Mouse (Mus musculus) neural tube, embryonic 14.5 days (tissue): ENCODE measurements around the gene Zfp825. TPM values are rescaled to one million over a fixed set of nuclear protein-coding genes. Genes with fewer than 3 reads are reported as not detected.
A peak's percentile ranks its signal among the peaks of the same experiment; 100 is the strongest.
"Not testable (repeated sequence)": the region's sequence is repeated elsewhere in the genome, so short reads cannot be mapped to it uniquely, and the experiment has no call there.

ENCODE experiments used
- ATAC-seq: fragments of 200-750 bp; cut with Nextera tagmentation; 2 replicates; pipeline ENCODE4 v1.8.0; 2017; ENCODE audit warnings: low read depth, mild to moderate bottlenecking, moderate TSS enrichment, moderate library complexity
- H3K27ac ChIP-seq: fragments of 300-500 bp; sonication (generic); 2 replicates; pipeline ENCODE4 v1.5.1; 2014; ENCODE audit warnings: low read depth, mild to moderate bottlenecking, control low read depth, low read length, moderate library complexity, mixed read lengths
- H3K27me3 ChIP-seq: fragments of 300-500 bp; sonication (generic); 2 replicates; pipeline ENCODE4 v1.6.1; 2014; ENCODE audit warnings: low read length; ENCODE audit not compliant: control insufficient read depth, insufficient read depth
- H3K36me3 ChIP-seq: fragments of 300-500 bp; sonication (generic); 2 replicates; pipeline ENCODE4 v1.6.1; 2014; ENCODE audit warnings: low read length, mixed read lengths; ENCODE audit not compliant: control insufficient read depth, insufficient read depth
- H3K4me1 ChIP-seq: fragments of 300-500 bp; sonication (generic); 2 replicates; pipeline ENCODE4 v1.6.1; 2014; ENCODE audit warnings: low read length; ENCODE audit not compliant: control insufficient read depth, insufficient read depth
- H3K4me2 ChIP-seq: fragments of 300-500 bp; sonication (generic); 2 replicates; pipeline ENCODE4 v1.6.1; 2014; ENCODE audit warnings: mild to moderate bottlenecking, low read depth, low read length, control low read depth
- H3K4me3 ChIP-seq: fragments of 300-500 bp; sonication (generic); 2 replicates; pipeline ENCODE4 v1.5.1; 2014; ENCODE audit warnings: low read depth, low read length, control low read depth, mixed read lengths
- H3K9ac ChIP-seq: fragments of 300-500 bp; sonication (generic); replicated peaks from 2 replicates; pipeline ENCODE4 v1.6.1; 2014; ENCODE audit warnings: low read depth, mild to moderate bottlenecking, control low read depth, low read length, mixed read lengths
- H3K9me3 ChIP-seq: fragments of 300-500 bp; sonication (generic); 2 replicates; pipeline ENCODE4 v1.6.1; 2016; ENCODE audit warnings: low read length; ENCODE audit not compliant: control insufficient read depth
- WGBS: fragments of 180-500 bp; shearing (Covaris S2); extraction: QIAGEN DNeasy Blood & Tissue Kit; methylation state at CpG from one replicate; pipeline ENCODE4 v1.1.7; 2014; 5-methylcytosine and 5-hydroxymethylcytosine counted together
- polyA plus RNA-seq: library from polyadenylated mRNA; unstranded; fragments of >200 nt; fragmentation: Nextera tagmentation; extraction: Ambion mirVana; gene quantifications from 2 replicates; pipeline ENCODE4 v1.2.1, GENCODE M21; 2014

Gene Zfp825
- polyA plus RNA-seq: 14.8 and 16.8 TPM in 2 replicates

DNA sequence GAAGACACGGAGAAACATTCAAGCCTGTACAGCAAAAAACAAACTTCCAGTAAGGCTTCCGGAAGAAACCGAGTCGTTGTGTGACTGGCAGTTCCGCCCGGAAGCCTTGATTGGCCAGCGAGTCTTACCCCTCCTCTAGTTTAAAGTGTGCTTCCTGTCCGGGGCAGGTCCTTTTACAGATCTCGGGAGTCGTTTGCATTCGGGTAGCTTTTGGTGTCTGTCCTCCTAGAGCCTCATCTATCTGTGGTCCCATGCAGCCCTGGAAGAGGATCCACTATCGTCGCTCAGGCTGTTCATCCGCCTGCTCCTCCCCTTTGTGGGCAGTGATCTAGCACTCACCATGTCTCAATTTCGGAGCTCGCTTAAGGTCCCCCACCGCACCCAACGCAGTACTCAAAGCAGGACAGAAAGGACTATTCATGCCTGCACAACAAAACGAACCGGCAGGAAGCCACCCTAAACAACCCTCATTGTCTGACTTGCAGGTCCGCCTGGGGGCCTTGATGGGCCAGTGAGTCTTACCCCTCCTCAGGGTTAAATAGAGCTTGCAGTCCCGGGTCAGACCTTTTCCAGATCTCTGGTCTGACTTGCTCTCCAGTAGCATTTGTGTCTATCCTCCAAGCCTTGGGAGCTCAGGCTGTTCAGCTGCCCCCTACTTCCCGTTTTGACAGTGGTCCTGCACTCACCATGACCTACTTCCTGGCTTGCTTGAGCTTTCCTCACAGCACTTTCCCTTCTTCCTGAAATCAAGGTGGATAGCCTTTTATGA, at the start of gene Zfp825:
TSS of gene Zfp825 (minus strand) at position 82 of the 769 bp plus-strand sequence.
- peak within 1 kb of the TSS; percentile 87 for H3K4me2 ChIP-seq
- H3K36me3 ChIP-seq: no peaks in the 10 kb centered on the region
- peak within 1 kb of the TSS; percentile 57 for H3K4me3 ChIP-seq
- no peaks in the 10 kb centered on the region for H3K27me3 ChIP-seq
- peak within 1 kb of the TSS; percentile 82 for H3K27ac ChIP-seq
- no peaks in the 10 kb centered on the region for H3K4me1 ChIP-seq
- H3K9ac ChIP-seq: peak within 1 kb of the TSS; percentile 82
- WGBS: 0% methylated on average over 23 of the region's 23 CpGs
- peak; percentile 99 for ATAC-seq
- H3K9me3 ChIP-seq: no peaks in the 10 kb centered on the region

DNA sequence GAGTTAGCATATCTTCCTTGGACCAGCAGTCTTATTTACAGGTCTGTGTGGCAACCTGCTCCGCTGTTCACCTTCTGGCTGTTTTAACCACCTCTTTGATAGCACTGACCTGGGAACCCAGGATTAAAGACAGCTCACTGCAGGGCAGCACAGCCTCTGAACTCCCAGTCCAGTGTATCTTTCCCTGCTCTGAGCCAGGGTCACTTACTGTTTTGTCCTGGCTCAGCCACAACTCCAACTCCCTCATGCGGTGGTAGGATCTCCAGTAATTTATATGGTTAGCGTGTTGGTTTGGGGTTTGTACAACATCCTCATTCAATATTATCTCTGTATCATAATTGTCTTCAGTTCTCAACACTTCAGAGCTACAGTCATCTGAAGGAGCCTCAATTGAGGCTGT, 41.6 kb upstream of the Zfp825 start:
- H3K36me3 ChIP-seq, H3K4me1 ChIP-seq, H3K9me3 ChIP-seq, ATAC-seq, H3K9ac ChIP-seq, H3K4me2 ChIP-seq, H3K27ac ChIP-seq, H3K4me3 ChIP-seq, H3K27me3 ChIP-seq: not testable (repeated sequence)
- 99% methylated on average over 3 of the region's 3 CpGs for WGBS

DNA sequence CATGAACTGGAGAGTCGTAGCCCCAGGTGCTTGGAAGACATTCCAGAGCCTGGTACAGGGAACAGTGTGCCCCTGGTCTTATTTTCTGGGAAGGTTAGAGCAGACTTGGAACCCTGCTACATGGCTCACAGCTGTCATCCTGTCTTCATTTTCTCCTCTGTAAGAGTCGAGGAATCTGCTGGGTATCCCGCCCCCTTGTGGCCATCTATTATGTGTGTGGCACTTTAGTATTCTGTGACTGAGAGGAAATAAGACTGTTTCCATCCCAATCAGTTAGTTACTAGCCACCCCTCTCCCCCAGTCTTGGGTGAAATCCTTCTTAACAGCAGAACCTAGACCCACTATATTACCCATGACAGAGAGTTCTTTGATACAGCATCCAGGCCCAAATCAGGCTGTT, 41.1 kb upstream of the Zfp825 start:
- peak; percentile 79 for ATAC-seq
- H3K27ac ChIP-seq, H3K4me2 ChIP-seq, H3K27me3 ChIP-seq, H3K9ac ChIP-seq, H3K4me3 ChIP-seq, H3K4me1 ChIP-seq, H3K36me3 ChIP-seq, H3K9me3 ChIP-seq: not testable (repeated sequence)
- WGBS: 12% methylated on average over 3 of the region's 3 CpGs

DNA sequence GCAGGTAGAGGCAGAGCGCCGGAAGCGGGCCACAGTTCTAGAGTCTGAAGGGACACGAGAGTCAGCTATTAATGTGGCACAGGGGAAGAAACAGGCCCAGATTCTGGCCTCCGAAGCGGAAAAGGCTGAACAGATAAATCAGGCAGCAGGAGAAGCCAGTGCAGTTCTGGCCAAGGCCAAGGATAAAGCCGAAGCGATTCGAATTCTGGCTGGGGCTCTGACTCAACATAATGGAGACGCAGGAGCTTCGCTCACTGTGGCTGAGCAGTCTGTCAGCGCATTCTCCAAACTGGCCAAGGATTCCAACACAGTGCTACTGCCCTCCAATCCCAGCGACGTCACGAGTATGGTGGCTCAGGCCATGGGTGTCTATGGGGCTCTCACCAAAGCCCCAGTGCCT, 40.3 kb upstream of the Zfp825 start:
- H3K36me3 ChIP-seq: no peaks in the 10 kb centered on the region
- no peak overlapping the region for H3K27ac ChIP-seq
- no peak overlapping the region for H3K4me3 ChIP-seq
- peaks cover 3% of the 10 kb centered on the region; the same call in 1 of the 2 replicates for H3K9me3 ChIP-seq
- no peak for ATAC-seq
- no peaks in the 10 kb centered on the region for H3K4me1 ChIP-seq
- 93% methylated on average over 15 of the region's 15 CpGs for WGBS
- no peak overlapping the region for H3K4me2 ChIP-seq
- H3K9ac ChIP-seq: no peak overlapping the region
- H3K27me3 ChIP-seq: no peaks in the 10 kb centered on the region

DNA sequence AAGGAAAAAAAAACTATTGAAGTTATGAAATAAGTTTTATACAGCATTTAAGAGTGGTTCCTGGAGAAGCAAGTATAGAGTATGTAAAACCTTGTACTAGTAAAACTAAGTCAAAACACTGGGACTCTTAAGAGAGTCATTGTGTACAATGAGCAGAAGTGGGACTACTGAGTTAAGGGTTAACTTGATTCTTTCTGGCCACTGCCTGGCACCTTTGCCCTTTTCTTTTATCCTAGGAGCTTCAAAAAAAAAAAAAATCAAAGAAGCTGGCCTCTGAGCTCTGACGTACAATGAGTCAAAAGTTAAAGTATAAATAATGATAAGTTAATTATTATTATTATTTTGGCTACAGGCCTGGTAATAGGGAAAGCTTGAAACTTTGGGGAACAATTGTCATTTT, 37.5 kb upstream of the Zfp825 start:
- 36% methylated on average over 1 of the region's 1 CpGs for WGBS
- not testable (repeated sequence) for H3K27ac ChIP-seq, ATAC-seq, H3K4me2 ChIP-seq, H3K36me3 ChIP-seq, H3K4me1 ChIP-seq, H3K9me3 ChIP-seq, H3K4me3 ChIP-seq, H3K27me3 ChIP-seq, H3K9ac ChIP-seq

DNA sequence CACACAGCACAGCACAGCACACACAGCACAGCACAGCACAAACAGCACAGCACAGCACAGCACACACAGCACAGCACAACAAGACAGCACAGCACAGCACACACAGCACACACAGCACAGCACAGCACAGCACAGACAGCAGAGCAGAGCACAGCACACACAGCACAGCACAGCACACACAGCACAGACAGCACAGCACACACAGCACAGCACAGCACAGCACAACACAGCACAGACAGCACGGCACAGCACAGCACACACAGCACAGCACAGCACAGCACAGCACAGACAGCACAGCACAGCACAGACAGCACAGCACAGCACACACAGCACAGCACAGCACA, 35.6 kb upstream of the Zfp825 start:
- H3K4me3 ChIP-seq, H3K36me3 ChIP-seq, H3K4me2 ChIP-seq, ATAC-seq, H3K27ac ChIP-seq, H3K4me1 ChIP-seq, H3K27me3 ChIP-seq, H3K9ac ChIP-seq, H3K9me3 ChIP-seq: not testable (repeated sequence)
- WGBS: 26% methylated on average over 1 of the region's 1 CpGs

DNA sequence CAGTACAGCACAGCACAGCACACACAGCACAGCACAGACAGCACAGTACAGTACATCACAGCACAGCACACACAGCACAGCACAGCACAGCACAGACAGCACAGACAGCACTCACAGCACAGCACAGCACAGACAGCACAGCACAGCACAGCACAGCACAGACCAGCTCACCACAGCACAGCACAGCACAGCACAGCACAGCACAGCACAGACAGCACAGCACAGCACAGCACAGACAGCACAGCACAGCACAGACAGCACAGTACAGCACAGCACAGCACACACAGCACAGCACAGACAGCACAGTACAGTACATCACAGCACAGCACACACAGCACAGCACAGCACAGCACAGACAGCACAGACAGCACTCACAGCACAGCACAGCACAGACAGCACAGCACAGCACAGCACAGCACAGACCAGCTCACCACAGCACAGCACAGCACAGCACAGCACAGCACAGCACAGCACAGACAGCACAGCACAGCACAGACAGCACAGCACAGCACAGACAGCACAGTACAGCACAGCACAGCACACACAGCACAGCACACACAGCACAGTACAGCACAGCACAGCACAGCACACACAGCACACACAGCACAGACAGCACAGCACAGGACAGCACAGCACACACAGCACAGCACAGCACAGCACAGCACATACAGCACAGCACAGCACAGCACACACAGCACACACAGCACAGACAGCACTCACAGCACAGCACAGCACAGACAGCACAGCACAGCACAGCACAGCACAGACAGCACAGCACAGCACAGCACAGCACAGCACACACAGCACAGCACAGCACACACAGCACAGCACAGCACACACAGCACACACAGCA, 35.0 kb upstream of the Zfp825 start:
- not testable (repeated sequence) for H3K9me3 ChIP-seq, H3K4me1 ChIP-seq, H3K27me3 ChIP-seq, H3K9ac ChIP-seq, H3K4me3 ChIP-seq, ATAC-seq, H3K36me3 ChIP-seq, H3K4me2 ChIP-seq, H3K27ac ChIP-seq

DNA sequence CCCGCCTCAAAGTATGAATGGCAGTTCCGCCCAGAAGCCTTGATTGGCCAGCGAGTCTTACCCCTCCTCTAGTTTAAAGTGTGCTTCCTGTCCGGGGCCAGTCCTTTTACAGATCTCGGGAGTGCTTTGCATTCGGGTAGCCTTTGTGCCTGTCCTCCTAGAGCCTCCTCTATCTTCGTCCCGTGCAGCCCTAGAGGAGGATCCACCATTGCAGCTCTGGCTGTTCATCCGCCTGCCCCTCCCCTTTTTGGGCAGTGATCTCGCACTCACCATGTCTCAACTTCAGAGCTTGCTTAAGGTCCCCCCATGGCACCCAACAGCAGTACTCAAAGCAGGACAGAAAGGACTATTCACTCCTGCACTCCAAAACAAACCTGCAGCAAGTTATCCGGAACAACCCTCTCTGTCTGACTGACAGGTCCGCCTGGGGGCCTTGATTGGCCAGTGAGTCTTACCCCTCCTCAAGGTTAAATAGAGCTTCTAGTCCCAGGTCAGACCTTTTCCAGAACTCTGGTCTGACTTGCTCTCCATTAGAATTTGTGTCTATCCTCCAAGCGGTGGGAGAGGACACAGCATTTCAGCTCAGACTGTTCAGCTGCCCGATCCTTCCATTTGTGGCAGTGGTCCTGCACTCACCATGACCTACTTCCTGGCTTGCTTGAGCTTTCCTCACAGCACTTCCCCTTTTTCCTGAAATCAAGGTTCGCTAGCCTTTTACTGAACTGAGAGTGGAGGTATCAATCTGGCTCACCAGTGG, 28.9 kb upstream of the Zfp825 start:
- peak; percentile 98 for ATAC-seq
- WGBS: 3% methylated on average over 15 of the region's 15 CpGs
- H3K4me1 ChIP-seq: no peaks in the 10 kb centered on the region
- H3K36me3 ChIP-seq: no peaks in the 10 kb centered on the region
- H3K9ac ChIP-seq: peak overlapping the region; percentile 57
- H3K27ac ChIP-seq: peak overlapping the region; percentile 44; the same call in 1 of the 2 replicates
- H3K9me3 ChIP-seq: no peaks in the 10 kb centered on the region
- H3K4me2 ChIP-seq: peak overlapping the region; percentile 64
- H3K4me3 ChIP-seq: peak overlapping the region; percentile 41
- no peaks in the 10 kb centered on the region for H3K27me3 ChIP-seq

DNA sequence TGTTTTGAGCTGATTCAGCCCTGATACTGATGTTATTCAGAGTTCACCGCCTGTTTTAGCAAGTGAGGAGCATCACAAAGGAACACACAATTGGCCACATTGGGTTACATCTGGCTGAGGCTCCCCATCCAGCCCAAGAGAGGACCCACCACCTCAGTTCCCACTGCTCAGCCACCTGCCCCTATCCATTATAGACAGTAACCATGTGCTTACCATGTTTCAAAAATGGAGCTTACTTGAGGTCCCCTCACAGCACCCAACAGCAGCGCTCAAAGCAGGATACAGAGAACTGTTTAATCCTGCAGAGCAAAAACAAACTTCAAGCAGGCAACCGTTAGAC, 28.3 kb upstream of the Zfp825 start:
- 4% methylated on average over 3 of the region's 3 CpGs for WGBS
- H3K4me3 ChIP-seq: peak overlapping the region; percentile 41
- H3K9me3 ChIP-seq, H3K36me3 ChIP-seq, H3K4me1 ChIP-seq, H3K27ac ChIP-seq, ATAC-seq, H3K27me3 ChIP-seq: not testable (repeated sequence)
- H3K4me2 ChIP-seq: peak overlapping the region; percentile 64
- H3K9ac ChIP-seq: peak overlapping the region; percentile 57
